Mouse (Mus musculus): ENCODE results near the gene Spg11. TPM values are rescaled to one million over a fixed set of nuclear protein-coding genes. Genes with fewer than 3 reads are reported as not detected.

Spg11 gene
- polyA plus RNA-seq, 1 experiment from 2014 or later, result 2.2 TPM

GRCm38 (mm10) chr2:122154479-122154878 lies 36.3 kb upstream of the Spg11 start:
- WGBS (ENCODE audit: insufficient replicate concordance), result 83% methylated on average over 2 of the region's 2 CpGs
- Histone ChIP-seq H3K27ac (ENCODE audit: low read depth) (0 out of 2 replicates have a peak overlapping the region, but pooled peaks have one; percentile 11), H3K4me1 (ENCODE audit: insufficient read depth) (peaks cover 34% of the 10 kb centered on the region)

GRCm38 (mm10) chr2:122153681-122154365 lies 35.6 kb upstream of the Spg11 start:
- H3K36me3 ChIP-seq (replicated peaks; ENCODE audit: insufficient read depth, low read length), result peaks cover 44% of the 10 kb centered on the region
- no peak for TF ChIP-seq CTCF (IDR thresholded peaks at IDR 0.05; ENCODE audit: low read depth)
- no peak for TF ChIP-seq EP300 (IDR thresholded peaks at IDR 0.05; ENCODE audit: low read depth)
- no peaks in the 10 kb centered on the region for H3K9me3 ChIP-seq (ENCODE audit: low read length)
- 0 out of 2 replicates have a peak overlapping the region, but pooled peaks have one; percentile 42 for H3K27ac ChIP-seq (ENCODE audit: low read depth)
- peaks cover 38% of the 10 kb centered on the region for H3K4me1 ChIP-seq (ENCODE audit: insufficient read depth)
- 57% methylated on average over 6 of the region's 7 CpGs for WGBS (ENCODE audit: insufficient replicate concordance)
- H3K4me3 ChIP-seq (ENCODE audit: low read depth, low read length), result no peak overlapping the region
- DNase-seq (no peak), ATAC-seq (no peak)
- no peaks in the 10 kb centered on the region for H3K27me3 ChIP-seq (ENCODE audit: insufficient read depth, low read length)
- no peak overlapping the region for H3K9ac ChIP-seq (replicated peaks)
- no peak overlapping the region for H3K4me2 ChIP-seq (ENCODE audit: low read depth, low read length)

More at GRCm38 (mm10) chr2:122154479-122154878, 36.3 kb upstream of the Spg11 start:
- TF ChIP-seq EP300 (IDR thresholded peaks at IDR 0.05; ENCODE audit: low read depth) (no peak), CTCF (IDR thresholded peaks at IDR 0.05; ENCODE audit: low read depth) (no peak)
- Histone ChIP-seq H3K36me3 (replicated peaks; ENCODE audit: insufficient read depth, low read length) (peaks cover 44% of the 10 kb centered on the region), H3K9ac (replicated peaks) (no peak overlapping the region), H3K4me2 (ENCODE audit: low read depth, low read length) (no peak overlapping the region), H3K9me3 (ENCODE audit: low read length) (no peaks in the 10 kb centered on the region), H3K27me3 (ENCODE audit: insufficient read depth, low read length) (no peaks in the 10 kb centered on the region), H3K4me3 (ENCODE audit: low read depth, low read length) (no peak overlapping the region)
- DNase-seq, result no peak
- no peak for ATAC-seq

GRCm38 (mm10) chr2:122152850-122153249 lies 34.7 kb upstream of the Spg11 start:
- ATAC-seq, result no peak
- Histone ChIP-seq H3K4me3 (ENCODE audit: low read depth, low read length) (no peak overlapping the region), H3K4me1 (ENCODE audit: insufficient read depth) (peaks cover 38% of the 10 kb centered on the region), H3K36me3 (replicated peaks; ENCODE audit: insufficient read depth, low read length) (peaks cover 44% of the 10 kb centered on the region), H3K27me3 (ENCODE audit: insufficient read depth, low read length) (no peaks in the 10 kb centered on the region), H3K27ac (ENCODE audit: low read depth) (0 out of 2 replicates have a peak overlapping the region, but pooled peaks have one; percentile 17), H3K9ac (replicated peaks) (no peak overlapping the region), H3K4me2 (ENCODE audit: low read depth, low read length) (no peak overlapping the region), H3K9me3 (ENCODE audit: low read length) (no peaks in the 10 kb centered on the region)
- no peak for DNase-seq
- WGBS (ENCODE audit: insufficient replicate concordance), result 63% methylated on average over 3 of the region's 3 CpGs
- TF ChIP-seq EP300 (IDR thresholded peaks at IDR 0.05; ENCODE audit: low read depth) (no peak), CTCF (IDR thresholded peaks at IDR 0.05; ENCODE audit: low read depth) (no peak)

GRCm38 (mm10) chr2:122151221-122151620 lies 33.0 kb upstream of the Spg11 start:
- Histone ChIP-seq H3K9me3 (ENCODE audit: low read length) (no peaks in the 10 kb centered on the region), H3K4me3 (ENCODE audit: low read depth, low read length) (no peak overlapping the region), H3K9ac (replicated peaks) (no peak overlapping the region), H3K27me3 (ENCODE audit: insufficient read depth, low read length) (no peaks in the 10 kb centered on the region), H3K36me3 (replicated peaks; ENCODE audit: insufficient read depth, low read length) (peaks cover 44% of the 10 kb centered on the region), H3K4me1 (ENCODE audit: insufficient read depth) (peaks cover 42% of the 10 kb centered on the region), H3K4me2 (ENCODE audit: low read depth, low read length) (peak overlapping the region; percentile 79), H3K27ac (ENCODE audit: low read depth) (no peak overlapping the region)
- 79% methylated on average over 1 of the region's 1 CpGs for WGBS (ENCODE audit: insufficient replicate concordance)
- DNase-seq (no peak), ATAC-seq (no peak)
- TF ChIP-seq CTCF (IDR thresholded peaks at IDR 0.05; ENCODE audit: low read depth), result no peak
- no peak for TF ChIP-seq EP300 (IDR thresholded peaks at IDR 0.05; ENCODE audit: low read depth)

GRCm38 (mm10) chr2:122149716-122150115 lies 31.5 kb upstream of the Spg11 start:
- H3K4me1 ChIP-seq (ENCODE audit: insufficient read depth), result peaks cover 32% of the 10 kb centered on the region
- peaks cover 41% of the 10 kb centered on the region for H3K36me3 ChIP-seq (replicated peaks; ENCODE audit: insufficient read depth, low read length)
- no peak for TF ChIP-seq CTCF (IDR thresholded peaks at IDR 0.05; ENCODE audit: low read depth)
- no peak for TF ChIP-seq EP300 (IDR thresholded peaks at IDR 0.05; ENCODE audit: low read depth)
- no peaks in the 10 kb centered on the region for H3K9me3 ChIP-seq (ENCODE audit: low read length)
- peak overlapping the region; percentile 79 for H3K4me2 ChIP-seq (ENCODE audit: low read depth, low read length)
- 78% methylated on average over 3 of the region's 3 CpGs for WGBS (ENCODE audit: insufficient replicate concordance)
- H3K27ac ChIP-seq (ENCODE audit: low read depth), result no peak overlapping the region
- 0 out of 2 replicates have a peak overlapping the region, but pooled peaks have one; percentile 31 for H3K9ac ChIP-seq (replicated peaks)
- H3K4me3 ChIP-seq (ENCODE audit: low read depth, low read length), result peak overlapping the region; percentile 85
- H3K27me3 ChIP-seq (ENCODE audit: insufficient read depth, low read length), result no peaks in the 10 kb centered on the region
- DNase-seq, result no peak
- ATAC-seq, result no peak

- peaks cover 39% of the 10 kb centered on the region for H3K36me3 ChIP-seq (replicated peaks; ENCODE audit: insufficient read depth, low read length)
- H3K27ac ChIP-seq (ENCODE audit: low read depth), result no peak overlapping the region; the same call in 1 of the 2 replicates
- ATAC-seq (no peak), DNase-seq (no peak)
- TF ChIP-seq CTCF (IDR thresholded peaks at IDR 0.05; ENCODE audit: low read depth), result no peak
- TF ChIP-seq EP300 (IDR thresholded peaks at IDR 0.05; ENCODE audit: low read depth), result no peak
- H3K4me1 ChIP-seq (ENCODE audit: insufficient read depth), result peaks cover 32% of the 10 kb centered on the region
- peak overlapping the region; percentile 79 for H3K4me2 ChIP-seq (ENCODE audit: low read depth, low read length)
- H3K27me3 ChIP-seq (ENCODE audit: insufficient read depth, low read length), result no peaks in the 10 kb centered on the region
- peak overlapping the region; percentile 82 for H3K9ac ChIP-seq (replicated peaks)
- peak overlapping the region; percentile 85 for H3K4me3 ChIP-seq (ENCODE audit: low read depth, low read length)
- H3K9me3 ChIP-seq (ENCODE audit: low read length), result no peaks in the 10 kb centered on the region
- 71% methylated on average over 6 of the region's 6 CpGs for WGBS (ENCODE audit: insufficient replicate concordance)
Observed at GRCm38 (mm10) chr2:122149316-122149715, 31.1 kb upstream of the Spg11 start.
